Mouse (Mus musculus) heart, postnatal 0 days (tissue): ENCODE data around the gene Krtap1-5. TPM values are rescaled to one million over a fixed set of nuclear protein-coding genes. Genes with fewer than 3 reads are reported as not detected.

Source experiments
- ATAC-seq: fragments of 200-750 bp; cut with Nextera tagmentation; 2 replicates; pipeline ENCODE4 v1.8.0; 2017; ENCODE audit warnings: low read depth, moderate number of reproducible peaks, moderate library complexity; ENCODE audit not compliant: insufficient read depth
- DNase-seq: peaks from one replicate; pipeline ENCODE4 v3.0.0-alpha.2; 2016; ENCODE audit warnings: low spot score
- H3K27ac ChIP-seq: fragments of 300-500 bp; sonication (generic); 2 replicates; pipeline ENCODE4 v1.5.1; 2014; ENCODE audit warnings: low read depth, mild to moderate bottlenecking
- H3K27me3 ChIP-seq: fragments of 300-500 bp; sonication (generic); 2 replicates; pipeline ENCODE4 v1.6.1; 2014; ENCODE audit warnings: low read length, mixed read lengths; ENCODE audit not compliant: control insufficient read depth, insufficient read depth
- H3K36me3 ChIP-seq: fragments of 300-500 bp; sonication (generic); replicated peaks from 2 replicates; pipeline ENCODE4 v1.6.1; 2014; ENCODE audit warnings: low read length, mixed read lengths; ENCODE audit not compliant: control insufficient read depth, insufficient read depth
- H3K4me1 ChIP-seq: fragments of 300-500 bp; sonication (generic); 2 replicates; pipeline ENCODE4 v1.6.1; 2014; ENCODE audit warnings: antibody characterized with exemption; ENCODE audit not compliant: control insufficient read depth, insufficient read depth
- H3K4me2 ChIP-seq: fragments of 300-500 bp; sonication (generic); 2 replicates; pipeline ENCODE4 v1.6.1; 2014; ENCODE audit warnings: low read depth, mild to moderate bottlenecking, low read length, moderate library complexity
- H3K4me3 ChIP-seq: fragments of 300-500 bp; sonication (generic); 2 replicates; pipeline ENCODE4 v1.5.1; 2014; ENCODE audit warnings: low read depth, low read length
- H3K9ac ChIP-seq: fragments of 300-500 bp; sonication (generic); replicated peaks from 2 replicates; pipeline ENCODE4 v1.6.1; 2014; ENCODE audit warnings: low read depth, low read length, mixed read lengths
- H3K9me3 ChIP-seq: fragments of 300-500 bp; sonication (generic); replicated peaks from 2 replicates; pipeline ENCODE4 v1.6.1; 2016; ENCODE audit warnings: low read length; ENCODE audit not compliant: control insufficient read depth
- CTCF ChIP-seq: IDR thresholded peaks from 2 replicates; pipeline ENCODE4 v1.5.1; 2016; ENCODE audit warnings: antibody characterized with exemption, control low read depth, low read depth
- EP300 ChIP-seq: IDR thresholded peaks from 2 replicates; pipeline ENCODE4 v1.6.1; 2016; ENCODE audit warnings: antibody characterized with exemption, low read depth
- WGBS: fragments of 180-500 bp; shearing (Covaris S2); extraction: QIAGEN DNeasy Blood & Tissue Kit; methylation state at CpG from one replicate; pipeline ENCODE4 v1.1.7; 2014; 5-methylcytosine and 5-hydroxymethylcytosine counted together
- polyA plus RNA-seq: library from polyadenylated mRNA; unstranded; fragments of >200 nt; fragmentation: Nextera tagmentation; extraction: Ambion mirVana; gene quantifications from 2 replicates; pipeline ENCODE4 v1.2.1, GENCODE M21; 2015
- total RNA-seq: library from RNA; depleted of rRNA; stranded (reverse); fragments of >200 nt; gene quantifications from 2 replicates; pipeline ENCODE4 v1.2.3, GENCODE M21; 2014; ENCODE audit warnings: low replicate concordance

Gene Krtap1-5
- total and polyA plus RNA-seq, 2 experiments from 2014 or later, result not detected

DNA sequence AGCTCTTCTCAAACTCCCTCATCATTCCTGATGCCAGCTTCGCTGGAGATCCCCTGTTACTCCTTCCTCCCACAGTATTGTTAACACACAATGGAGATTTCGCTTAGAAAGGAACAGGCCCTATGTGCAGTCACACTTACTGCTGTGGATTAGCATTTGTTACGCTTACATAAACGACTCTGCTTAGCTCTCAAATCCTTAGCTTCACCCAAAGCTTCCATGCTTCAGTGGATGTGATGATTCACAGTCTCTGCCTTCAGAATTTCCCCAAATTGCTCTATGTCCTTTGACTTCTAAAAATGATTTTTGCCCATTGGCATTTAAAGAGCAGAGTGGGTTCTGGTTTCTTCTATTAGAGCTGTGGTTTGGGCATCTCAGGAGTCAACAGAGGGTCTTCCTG is 7.7 kb downstream of the Krtap1-5 start:
- Histone ChIP-seq H3K36me3 (no peaks in the 10 kb centered on the region), H3K9ac (no peak overlapping the region), H3K9me3 (no peaks in the 10 kb centered on the region), H3K4me2 (no peak overlapping the region), H3K27ac (no peak overlapping the region), H3K4me1 (no peaks in the 10 kb centered on the region), H3K4me3 (no peak overlapping the region), H3K27me3 (no peaks in the 10 kb centered on the region)
- DNase-seq (no peak), ATAC-seq (no peak)
- no peak for TF ChIP-seq CTCF
- no peak for TF ChIP-seq EP300
- 55% methylated on average over 4 of the region's 4 CpGs for WGBS

DNA sequence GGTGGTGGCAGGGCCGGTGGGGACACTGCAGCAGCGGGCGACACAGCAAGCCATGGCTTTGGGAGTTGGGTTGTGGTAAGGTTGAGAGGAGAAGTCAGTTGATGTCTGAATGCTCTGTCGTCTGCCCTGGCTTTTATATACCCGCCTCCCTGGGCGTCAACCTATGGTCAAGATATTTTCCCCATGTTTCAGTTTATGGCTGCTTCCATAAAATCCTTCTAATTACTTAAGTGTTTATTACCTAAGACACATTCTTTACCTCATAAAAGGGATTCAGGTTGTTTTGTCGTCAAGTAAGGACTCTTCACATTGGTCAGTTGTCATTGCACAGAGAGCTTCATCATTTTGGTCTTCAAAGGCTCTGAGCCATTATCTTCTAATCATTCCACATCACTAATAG is 14.3 kb downstream of the Krtap1-5 start, which contains the start of gene Krtap3-1:
TSS of gene Krtap3-1 (minus strand) at position 101 of the 400 bp plus-strand sequence.
- H3K9ac ChIP-seq, result no peak within 1 kb of the TSS
- DNase-seq (no peak), ATAC-seq (no peak)
- H3K4me3 ChIP-seq, result no peak within 1 kb of the TSS
- 85% methylated on average over 7 of the region's 7 CpGs for WGBS
- no peaks in the 10 kb centered on the region for H3K9me3 ChIP-seq
- H3K4me2 ChIP-seq, result no peak within 1 kb of the TSS
- no peaks in the 10 kb centered on the region for H3K4me1 ChIP-seq
- H3K27me3 ChIP-seq, result no peaks in the 10 kb centered on the region
- TF ChIP-seq EP300, result no peak
- no peak for TF ChIP-seq CTCF
- H3K27ac ChIP-seq, result no peak within 1 kb of the TSS
- no peaks in the 10 kb centered on the region for H3K36me3 ChIP-seq

DNA sequence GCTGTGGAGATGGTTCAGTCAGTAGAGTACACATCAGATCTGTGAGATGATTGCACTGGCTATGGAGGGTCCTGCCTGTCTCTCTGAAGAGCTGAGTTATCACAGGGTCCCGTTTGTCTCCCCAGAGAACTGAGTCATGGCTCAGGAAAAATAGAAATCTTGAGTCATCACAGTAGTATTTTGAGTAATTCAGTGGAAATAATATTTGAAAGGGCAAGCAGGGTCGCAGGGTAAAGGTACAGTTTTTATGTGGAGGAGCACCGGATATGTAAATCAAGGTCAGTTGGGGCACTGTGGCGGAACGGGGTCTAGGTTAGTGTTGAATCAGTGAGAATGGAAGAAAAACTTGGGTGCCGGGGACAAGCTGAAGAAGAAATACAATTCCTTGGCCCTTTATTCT is 18.2 kb downstream of the Krtap1-5 start:
- H3K4me3 ChIP-seq, result no peak overlapping the region
- 73% methylated on average over 6 of the region's 6 CpGs for WGBS
- ATAC-seq, result no peak
- TF ChIP-seq CTCF, result no peak
- H3K9ac ChIP-seq, result no peak overlapping the region
- no peaks in the 10 kb centered on the region for H3K9me3 ChIP-seq
- H3K4me2 ChIP-seq, result no peak overlapping the region
- no peaks in the 10 kb centered on the region for H3K4me1 ChIP-seq
- DNase-seq, result no peak
- no peaks in the 10 kb centered on the region for H3K27me3 ChIP-seq
- no peaks in the 10 kb centered on the region for H3K36me3 ChIP-seq
- H3K27ac ChIP-seq, result no peak overlapping the region

DNA sequence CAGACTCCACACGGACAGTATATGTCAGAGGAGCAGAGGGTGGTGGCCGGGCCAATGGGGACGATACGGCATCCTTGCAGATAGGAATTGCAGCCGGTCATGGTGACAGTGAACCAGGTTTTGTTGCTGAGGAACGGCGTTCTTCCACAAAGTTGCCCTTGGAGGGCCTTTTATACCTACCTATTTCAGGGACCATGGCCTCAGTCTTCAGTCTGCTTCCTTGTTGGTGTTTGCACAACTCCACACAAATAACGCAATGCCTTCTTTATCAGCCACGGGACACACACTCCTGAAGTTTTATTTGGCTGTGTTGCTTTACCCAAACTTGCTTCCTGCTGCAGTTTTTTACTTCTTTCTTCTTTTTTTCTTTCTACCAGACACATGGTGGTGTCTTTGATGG is 21.4 kb downstream of the Krtap1-5 start, which contains the start of gene Gm11939:
TSS of gene Gm11939 (minus strand) at position 101 of the 400 bp plus-strand sequence.
- no peak for TF ChIP-seq CTCF
- no peak for TF ChIP-seq EP300
- Histone ChIP-seq H3K36me3 (no peaks in the 10 kb centered on the region), H3K4me1 (no peaks in the 10 kb centered on the region), H3K9ac (no peak within 1 kb of the TSS), H3K9me3 (no peaks in the 10 kb centered on the region), H3K4me2 (no peak within 1 kb of the TSS), H3K27me3 (no peaks in the 10 kb centered on the region), H3K4me3 (no peak within 1 kb of the TSS), H3K27ac (no peak within 1 kb of the TSS)
- DNase-seq (no peak), ATAC-seq (no peak)
- 82% methylated on average over 9 of the region's 9 CpGs for WGBS

DNA sequence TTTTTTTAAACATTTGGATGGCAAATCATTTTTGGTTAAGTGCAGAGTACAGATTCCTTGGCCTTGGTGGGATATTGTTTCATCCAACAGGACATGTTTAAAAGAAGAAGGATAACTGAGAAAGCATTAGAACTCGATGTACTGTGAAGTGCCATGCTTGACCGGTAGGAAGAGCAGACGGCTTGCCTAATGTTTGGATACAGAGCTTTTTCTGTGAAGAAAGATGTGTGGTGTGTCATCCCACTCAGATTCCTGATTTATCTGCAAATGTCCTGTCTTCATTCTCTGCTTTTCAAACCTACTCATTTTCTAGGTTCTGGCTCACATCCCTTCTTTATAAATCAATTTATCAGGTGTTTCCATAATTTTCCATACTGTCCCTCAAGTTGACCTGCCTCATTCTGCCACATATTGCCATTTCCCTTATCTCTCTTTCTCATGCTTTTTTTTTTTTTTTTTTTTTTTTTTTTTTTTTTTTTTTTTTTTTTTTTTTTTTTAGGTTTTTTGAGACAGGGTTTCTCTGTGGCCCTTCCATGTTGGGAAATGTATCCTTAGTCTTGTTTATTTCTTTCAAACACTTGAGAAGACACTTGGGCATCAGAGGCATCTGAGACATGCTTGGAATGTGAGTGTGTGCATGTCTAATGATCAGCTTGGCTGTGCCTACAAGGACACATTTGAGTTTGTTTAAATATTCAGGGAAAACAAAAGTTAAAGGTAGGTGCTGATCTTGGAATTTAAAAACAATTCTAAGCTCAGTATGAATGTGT is 22.7 kb downstream of the Krtap1-5 start:
- no peaks in the 10 kb centered on the region for H3K4me1 ChIP-seq

DNA sequence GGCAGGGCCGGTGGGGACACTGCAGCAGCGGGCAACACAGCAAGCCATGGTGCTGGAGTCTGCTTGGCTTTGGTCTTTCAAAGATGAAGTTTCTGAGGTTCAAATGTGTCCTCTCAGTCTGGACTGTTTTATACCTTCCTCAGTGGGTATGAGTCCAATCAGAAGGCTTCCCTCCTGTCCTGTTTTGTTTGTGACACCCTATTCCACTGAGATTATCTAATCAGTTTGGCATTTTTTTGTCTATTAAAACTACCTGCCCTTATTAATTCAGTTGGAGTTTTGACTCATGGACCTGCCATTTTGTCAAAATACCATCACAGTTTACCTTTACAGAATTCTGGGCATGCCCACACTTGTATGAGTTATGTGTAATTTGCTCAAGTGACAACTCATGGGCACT is 24.1 kb downstream of the Krtap1-5 start, which contains the start of gene Krtap3-2:
TSS of gene Krtap3-2 (minus strand) at position 101 of the 400 bp plus-strand sequence.
- Histone ChIP-seq H3K4me1 (no peaks in the 10 kb centered on the region), H3K4me2 (no peak within 1 kb of the TSS), H3K36me3 (no peaks in the 10 kb centered on the region), H3K9ac (no peak within 1 kb of the TSS), H3K4me3 (no peak within 1 kb of the TSS), H3K27me3 (no peaks in the 10 kb centered on the region), H3K9me3 (no peaks in the 10 kb centered on the region), H3K27ac (no peak within 1 kb of the TSS)
- WGBS, result 49% methylated on average over 2 of the region's 2 CpGs
- TF ChIP-seq CTCF (no peak), EP300 (no peak)
- DNase-seq, result no peak
- no peak for ATAC-seq

More for the DNA sequence above, 22.7 kb downstream of the Krtap1-5 start:
- H3K27me3 ChIP-seq, result no peaks in the 10 kb centered on the region
- no peak for TF ChIP-seq EP300
- TF ChIP-seq CTCF, result no peak
- H3K27ac ChIP-seq, result no peak overlapping the region
- H3K36me3 ChIP-seq, result no peaks in the 10 kb centered on the region
- 63% methylated on average over 3 of the region's 3 CpGs for WGBS
- H3K4me3 ChIP-seq, result no peak overlapping the region
- no peak overlapping the region for H3K9ac ChIP-seq
- ATAC-seq (no peak), DNase-seq (no peak)
- no peak overlapping the region for H3K4me2 ChIP-seq
- H3K9me3 ChIP-seq, result no peaks in the 10 kb centered on the region
